Mouse (Mus musculus) Patski (cell line): ENCODE data around the gene Mpnd. TPM values are rescaled to one million over a fixed set of nuclear protein-coding genes. Genes with fewer than 3 reads are reported as not detected.

Source experiments
- ATAC-seq: fragments of 100-300 bp; one replicate; pipeline ENCODE4 v1.8.0; 2021
- CTCF ChIA-PET: fragments of 350-600 bp; sonication (Branson Sonifier 250); formaldehyde crosslinking; loops from one replicate; lab custom pipeline; 2022; ENCODE audit warnings: inconsistent platforms; lab: Charles Lee
- POLR2A ChIA-PET: fragments of 350-600 bp; sonication (Branson Sonifier 250); formaldehyde crosslinking; loops from one replicate; lab custom pipeline; 2022; ENCODE audit warnings: antibody characterized with exemption, inconsistent platforms; lab: Charles Lee
- DNase-seq: peaks from one replicate; pipeline ENCODE4 v3.0.0-alpha.2; 2011; ENCODE audit warnings: low read depth, low spot score
- H3K27me3 ChIP-seq: fragments of 371-371 bp; one replicate; pipeline ENCODE4 v1.5.1; 2021
- CTCF ChIP-seq: fragments of 100-300 bp; IDR thresholded peaks from one replicate; pipeline ENCODE4 v1.5.1; 2021
- in situ Hi-C: fragments of 300-500 bp; cut with MboI; formaldehyde crosslinking; loops from 3 replicates; pipeline ENCODE4 v1.11.1; 2018; ENCODE audit warnings: low pct_unique_long_range_greater_than_20kb, mixed read lengths
- polyA plus RNA-seq: library from polyadenylated mRNA; unstranded; gene quantifications from one replicate; pipeline ENCODE4 v1.2.3, GENCODE M21; 2021

Mpnd gene
- polyA plus RNA-seq, 1 experiment from 2014 or later: 174 TPM

DNA sequence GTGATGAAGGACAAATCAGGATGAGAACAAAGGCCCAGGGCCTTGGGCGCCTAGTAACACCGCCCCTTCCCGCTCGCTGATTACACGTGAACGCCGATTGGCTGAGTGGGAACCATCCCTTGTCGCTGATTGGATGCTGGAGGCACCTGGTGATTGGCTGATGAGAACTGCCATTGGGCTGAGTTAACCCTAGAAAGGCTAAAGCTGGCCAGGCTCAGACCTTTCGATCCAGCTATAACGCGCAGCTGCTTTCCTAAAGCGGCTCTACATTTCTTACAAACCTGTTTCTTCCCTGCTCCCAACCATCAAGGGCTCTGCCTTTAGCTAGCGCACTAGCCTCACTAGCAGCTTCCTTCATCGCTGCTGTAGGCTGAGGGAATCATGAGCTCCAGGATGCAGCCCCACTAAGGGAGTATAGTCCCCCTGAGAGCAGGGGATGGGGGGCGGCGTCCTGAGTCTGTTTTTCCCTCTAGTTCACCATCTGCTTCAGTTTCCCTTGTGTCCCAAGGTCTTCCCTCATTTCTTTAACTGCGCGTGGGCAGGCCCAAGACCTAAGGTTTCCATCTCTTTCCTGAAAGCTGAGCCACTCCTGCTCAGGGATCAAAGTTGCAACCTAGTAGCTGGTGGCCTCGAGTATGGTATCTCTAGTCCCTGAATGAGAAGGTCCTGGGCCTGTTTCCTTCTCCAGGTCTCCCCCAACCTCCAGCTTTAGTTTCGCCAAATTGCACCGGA, 3.0 kb downstream of the Mpnd start:
- ChIA-PET CTCF (interaction anchor here (1.0 to 3.4 kb wide), 10 partner anchors 9 to 306 kb away, joined by 3 to 48 read pairs (median 4); partner anchors contain the start of genes Sh3gl1 and Ubxn6), POLR2A (interaction anchor here (0.8 to 2.3 kb wide), 7 partner anchors 9 to 32 kb away, joined by 3 to 10 read pairs (median 6); partner anchors contain the start of genes Chaf1a, Fsd1 and Sh3gl1)
- no peak for TF ChIP-seq CTCF
- no peaks in the 10 kb centered on the region for H3K27me3 ChIP-seq
- DNase-seq (peak; percentile 89), ATAC-seq (peak; percentile 87)
- in situ Hi-C loops: loop anchor here (25.0 kb wide), 1 partner anchor 296 kb away; the partner anchor contains the start of gene Pot1b

GRCm38 (mm10) chr17:56009088-56009961, 3.8 kb downstream of the Mpnd start:
- POLR2A ChIA-PET: interaction anchor here (0.7 to 2.3 kb wide), 10 partner anchors 8 to 69 kb away, joined by 3 to 10 read pairs (median 6); partner anchors contain the start of genes Chaf1a, Fsd1 and Sh3gl1
- ATAC-seq: peak; percentile 95
- CTCF ChIA-PET: interaction anchor here (0.8 to 3.4 kb wide), 13 partner anchors 8 to 307 kb away, joined by 3 to 48 read pairs (median 4); partner anchors contain the start of genes Chaf1a, Sh3gl1 and Ubxn6
- in situ Hi-C loops: loop anchor here (25.0 kb wide), 1 partner anchor 297 kb away; the partner anchor contains the start of gene Pot1b
- H3K27me3 ChIP-seq: no peaks in the 10 kb centered on the region
- TF ChIP-seq CTCF: no peak
- DNase-seq: no peak

DNA sequence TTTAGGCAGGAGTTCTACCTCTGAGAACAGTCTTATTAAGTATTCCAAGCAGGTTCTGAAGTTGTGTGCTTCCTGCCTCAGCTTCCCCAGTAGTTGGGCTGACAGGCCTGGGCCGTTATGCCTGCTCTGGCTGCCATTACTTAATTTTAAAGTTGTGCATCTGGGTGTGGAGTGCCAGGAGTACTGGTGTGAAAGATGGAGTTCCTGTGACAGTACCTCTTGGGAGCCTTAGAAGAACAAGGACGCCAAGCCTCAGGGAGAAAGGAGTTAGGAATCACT, 4.4 kb downstream of the Mpnd start:
- POLR2A ChIA-PET: interaction anchor here (0.7 to 2.3 kb wide), 6 partner anchors 8 to 68 kb away, joined by 3 to 10 read pairs (median 7); partner anchors contain the start of gene Sh3gl1
- no peak for TF ChIP-seq CTCF

GRCm38 (mm10) chr17:56010255-56010654, 4.7 kb downstream of the Mpnd start:
- in situ Hi-C loops: loop anchor here (10.0 to 25.0 kb wide), 2 partner anchors 45 to 298 kb away; partner anchors contain the start of gene Pot1b
- CTCF ChIA-PET: interaction anchor here (0.8 to 3.4 kb wide), 8 partner anchors 7 to 308 kb away, joined by 3 to 48 read pairs (median 7); partner anchors contain the start of genes Chaf1a and Sh3gl1

More for the DNA sequence above, 4.4 kb downstream of the Mpnd start:
- CTCF ChIA-PET: interaction anchor here (0.8 to 3.4 kb wide), 10 partner anchors 8 to 307 kb away, joined by 3 to 48 read pairs (median 4); partner anchors contain the start of genes Chaf1a and Sh3gl1
- DNase-seq (no peak), ATAC-seq (no peak)
- in situ Hi-C loops: loop anchor here (10.0 to 25.0 kb wide), 2 partner anchors 45 to 298 kb away; partner anchors contain the start of gene Pot1b
- H3K27me3 ChIP-seq: no peaks in the 10 kb centered on the region

DNA sequence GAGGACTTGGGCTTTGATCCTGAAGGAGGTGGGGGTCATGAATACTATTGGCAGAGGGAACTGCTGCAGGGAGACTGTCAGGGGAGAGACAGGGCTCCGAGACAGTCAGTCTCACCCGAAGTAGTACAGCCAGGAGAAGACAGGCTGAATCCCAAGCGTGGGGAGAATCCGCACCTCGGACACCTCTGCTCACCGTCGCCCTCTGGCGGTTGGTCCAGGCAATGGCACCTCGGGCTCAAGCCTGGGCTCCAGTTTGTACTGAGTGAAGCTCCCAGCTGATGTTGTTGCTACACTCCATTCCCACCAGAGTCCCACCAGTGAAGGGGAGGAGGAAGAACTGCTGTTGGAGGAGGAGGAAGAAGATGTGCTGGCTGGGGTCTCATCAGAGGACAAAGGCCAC, 5.2 kb downstream of the Mpnd start:
- no peak for ATAC-seq
- TF ChIP-seq CTCF: no peak
- DNase-seq: no peak
- CTCF ChIA-PET: interaction anchor here (0.6 to 3.4 kb wide), 4 partner anchors 7 to 308 kb away, joined by 3 to 48 read pairs (median 11); partner anchors contain the start of gene Sh3gl1
- in situ Hi-C loops: loop anchor here (10.0 to 25.0 kb wide), 2 partner anchors 46 to 298 kb away; partner anchors contain the start of gene Pot1b
- no peaks in the 10 kb centered on the region for H3K27me3 ChIP-seq
- POLR2A ChIA-PET: interaction anchor here (1.9 kb wide), 1 partner anchor 13 kb away, joined by 5 read pairs; no protein-coding TSS in a partner anchor

More at GRCm38 (mm10) chr17:56010255-56010654, 4.7 kb downstream of the Mpnd start:
- ATAC-seq (no peak), DNase-seq (no peak)
- POLR2A ChIA-PET: interaction anchor here (1.2 to 2.3 kb wide), 5 partner anchors 7 to 34 kb away, joined by 5 to 10 read pairs (median 8); partner anchors contain the start of gene Sh3gl1
- H3K27me3 ChIP-seq: no peaks in the 10 kb centered on the region
- no peak for TF ChIP-seq CTCF

GRCm38 (mm10) chr17:56011441-56011840, 5.9 kb downstream of the Mpnd start:
- no peak for ATAC-seq
- TF ChIP-seq CTCF: no peak
- in situ Hi-C loops: loop anchor here (10.0 to 25.0 kb wide), 2 partner anchors 47 to 299 kb away; partner anchors contain the start of gene Pot1b
- no peaks in the 10 kb centered on the region for H3K27me3 ChIP-seq
- DNase-seq: no peak
- ChIA-PET POLR2A (no interaction called here), CTCF (interaction anchor here (0.6 to 3.2 kb wide), 2 partner anchors 16 to 23 kb away, joined by 3 to 48 read pairs; partner anchors contain the start of gene Sh3gl1)

DNA sequence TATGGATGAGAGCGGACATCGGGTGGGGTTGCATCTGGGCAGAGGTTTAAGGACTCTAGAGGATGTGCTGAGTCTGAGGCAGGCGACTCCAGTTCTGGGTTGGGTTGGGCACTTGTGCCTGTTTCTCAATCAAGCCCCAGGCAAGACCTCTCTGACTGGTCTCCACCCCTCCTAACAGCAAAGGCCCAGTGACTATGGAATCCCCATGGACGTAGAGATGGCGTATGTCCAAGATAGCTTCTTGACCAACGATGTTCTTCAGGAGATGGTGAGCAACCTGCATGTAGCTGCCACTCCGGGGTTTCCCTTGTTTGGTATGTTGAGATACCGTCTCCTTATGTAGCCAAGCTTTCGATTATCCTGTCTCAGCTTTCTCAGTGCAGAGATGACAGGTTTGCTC, 9.8 kb downstream of the Mpnd start:
- CTCF ChIA-PET: interaction anchor here (8.8 kb wide), 1 partner anchor 22 kb away, joined by 72 read pairs; the partner anchor contains the start of gene Sh3gl1
- no peaks in the 10 kb centered on the region for H3K27me3 ChIP-seq
- ATAC-seq: no peak
- no peak for DNase-seq
- in situ Hi-C loops: loop anchor here (10.0 to 25.0 kb wide), 2 partner anchors 50 to 303 kb away; partner anchors contain the start of gene Pot1b
- POLR2A ChIA-PET: no interaction called here
- no peak for TF ChIP-seq CTCF

DNA sequence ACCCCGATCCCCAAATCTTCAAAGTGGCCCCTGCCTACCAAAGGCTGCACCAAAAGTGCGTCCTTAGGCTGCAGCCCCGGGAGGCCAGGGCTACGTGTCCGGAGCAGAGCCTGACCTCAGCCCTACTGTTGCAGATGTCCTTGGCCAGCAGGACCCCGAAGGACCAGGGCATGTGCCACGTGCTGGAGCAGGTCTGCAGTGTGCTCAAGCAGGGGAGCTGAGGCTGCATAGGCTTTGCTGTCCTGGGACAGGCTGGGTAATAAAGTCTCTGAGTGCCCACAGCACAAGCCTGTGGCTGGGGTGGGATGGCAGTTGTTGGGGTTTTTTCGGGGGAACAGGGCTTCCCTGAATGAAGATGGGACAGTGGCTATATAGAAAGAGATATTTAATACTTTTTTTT, 10.9 kb downstream of the Mpnd start:
- no peak for ATAC-seq
- ChIA-PET POLR2A (interaction anchor here (1.1 to 3.0 kb wide), 4 partner anchors 7 to 68 kb away, joined by 3 to 17 read pairs (median 7); partner anchors contain the start of genes Sh3gl1 and Stap2), CTCF (interaction anchor here (2.5 to 8.8 kb wide), 3 partner anchors 7 to 20 kb away, joined by 13 to 72 read pairs (median 54); partner anchors contain the start of gene Sh3gl1)
- in situ Hi-C loops: loop anchor here (10.0 to 25.0 kb wide), 2 partner anchors 52 to 304 kb away; partner anchors contain the start of gene Pot1b
- no peak for DNase-seq
- TF ChIP-seq CTCF: no peak
- H3K27me3 ChIP-seq: no peaks in the 10 kb centered on the region
